Mouse (Mus musculus) heart, postnatal 36 days (tissue): Measurements from ENCODE around the gene Ric8b. TPM values are rescaled to one million over a fixed set of nuclear protein-coding genes. Genes with fewer than 3 reads are reported as not detected.

Experiments
- DNase-seq, 2 experiments: peaks; one replicate each; pipeline ENCODE4 v3.0.0; 2021 to 2022
- intact Hi-C: fragments of 180-260 bp; cut with DNase I; formaldehyde crosslinking; loops from one replicate; pipeline ENCODE4 v1.15.1; 2025
- total RNA-seq, 2 experiments: library from RNA; stranded (reverse); gene quantifications; 2 replicates each; pipeline ENCODE4 v1.2.3; 2021

Gene Ric8b
- total RNA-seq, 2 experiments from 2014 or later, result 35.5 to 40.9 TPM

- intact Hi-C loops, result no loop called here
- DNase-seq, result no peak
These were observed 8.9 kb upstream of the Ric8b start for GRCm38 (mm10) chr10:84908471-84908870.

GRCm38 (mm10) chr10:84909021-84909801, 8.2 kb upstream of the Ric8b start:
- no peak for DNase-seq
- intact Hi-C loops, result no loop called here

DNA sequence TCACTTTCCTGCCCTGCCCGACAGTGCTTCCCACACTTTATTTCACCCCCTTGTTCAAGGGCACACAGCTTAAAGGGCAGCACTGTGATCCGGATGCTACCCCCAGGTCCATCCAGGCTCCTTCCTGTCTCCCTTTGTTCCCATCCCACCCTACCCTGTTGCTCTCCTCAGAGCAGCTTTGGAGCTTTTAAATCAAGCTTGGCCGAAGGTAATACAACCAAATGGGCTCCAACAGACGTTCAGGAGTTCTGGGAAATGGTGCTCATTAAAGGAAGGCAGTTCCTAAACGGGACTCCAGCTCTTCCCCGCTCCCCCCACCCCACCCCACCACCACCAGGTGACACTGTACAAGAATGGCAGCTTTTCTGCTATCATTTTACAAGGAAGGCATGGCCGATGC, 7.2 kb upstream of the Ric8b start:
- no peak for DNase-seq
- intact Hi-C loops, result loop anchor here (10.0 kb wide), 1 partner anchor 135 kb away; no protein-coding TSS in a partner anchor

DNA sequence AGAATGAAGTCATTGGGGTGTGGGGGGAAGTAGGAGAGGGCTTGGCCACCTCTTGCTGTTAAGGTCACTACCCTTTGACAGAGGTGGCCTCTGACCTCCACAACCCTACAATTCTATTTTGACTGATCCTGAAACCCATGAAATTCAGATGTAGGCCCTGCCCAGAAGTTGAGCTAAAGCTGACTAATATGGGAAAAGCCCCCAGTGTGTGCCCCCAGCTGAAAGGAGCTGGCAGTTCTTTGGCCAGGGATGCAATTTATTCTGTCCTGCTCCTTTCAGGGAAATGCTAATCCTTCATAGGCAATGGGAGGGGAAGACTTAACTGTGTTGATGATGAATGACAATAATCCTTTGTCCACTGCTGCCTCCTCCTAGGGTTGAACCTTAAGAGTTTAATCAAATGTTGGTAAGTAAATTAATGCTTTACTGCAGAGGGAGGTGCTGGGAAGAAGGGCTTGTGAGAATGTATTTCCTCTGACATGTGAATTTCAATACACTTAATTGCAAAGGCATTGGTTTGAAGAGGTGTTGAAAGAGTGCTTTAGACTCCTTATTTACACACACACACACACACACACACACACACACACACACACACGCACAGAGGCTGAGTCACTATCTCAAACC, 6.5 kb upstream of the Ric8b start:
- intact Hi-C loops, result loop anchor here (10.0 kb wide), 1 partner anchor 134 kb away; no protein-coding TSS in a partner anchor
- DNase-seq, result no peak

DNA sequence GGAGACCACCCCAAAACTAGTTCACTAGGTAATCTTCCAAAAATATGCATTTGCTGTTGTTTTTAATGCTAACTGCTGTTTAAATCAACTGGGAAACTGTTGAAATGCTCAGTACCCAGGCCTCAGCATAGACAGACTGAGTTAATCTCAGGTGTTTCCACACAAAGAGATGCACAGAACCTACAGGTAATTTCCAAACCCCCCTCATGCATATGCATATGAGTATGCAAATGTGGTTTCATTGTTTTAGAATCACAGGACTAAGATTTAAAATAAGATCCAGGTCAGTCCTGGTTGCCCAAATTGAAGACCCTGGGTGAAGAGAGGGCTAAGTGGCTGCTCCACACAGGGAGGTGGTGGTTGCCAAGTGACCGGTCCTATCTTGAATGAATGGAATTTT, 4.3 kb upstream of the Ric8b start:
- no peak for DNase-seq
- intact Hi-C loops, result loop anchor here (10.0 kb wide), 1 partner anchor 132 kb away; no protein-coding TSS in a partner anchor

- no peak for DNase-seq
- intact Hi-C loops, result loop anchor here (5.0 to 10.0 kb wide), 3 partner anchors 52 to 293 kb away; partner anchors contain the start of gene Polr3b
These were observed 1.9 kb upstream of the Ric8b start for GRCm38 (mm10) chr10:84915476-84915875.

- intact Hi-C loops, result loop anchor here (5.0 to 10.0 kb wide), 3 partner anchors 50 to 295 kb away; partner anchors contain the start of gene Polr3b
- DNase-seq, result no peak
These were observed 297 bp downstream of the Ric8b start for GRCm38 (mm10) chr10:84917731-84918095.

DNA sequence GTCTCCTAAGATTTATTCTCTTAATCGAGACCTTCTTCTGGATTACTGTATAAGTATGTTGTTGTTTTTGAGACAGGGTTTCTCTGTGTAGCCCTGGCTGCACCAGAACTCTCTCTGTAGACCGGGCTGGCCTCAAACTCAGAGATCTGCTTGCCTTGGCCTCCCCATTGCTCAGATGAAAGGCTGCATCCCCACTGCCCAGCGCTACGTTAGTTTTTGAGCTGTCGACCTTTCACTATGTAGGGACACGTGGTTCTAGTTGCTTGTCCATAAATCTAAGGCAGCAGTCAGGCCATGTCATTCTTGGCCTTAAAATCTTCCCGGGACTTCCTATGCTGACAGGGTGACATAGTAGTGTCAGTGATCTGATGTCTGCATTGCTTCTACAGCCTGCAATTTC, 8.9 kb downstream of the Ric8b start:
- intact Hi-C loops, result no loop called here

DNA sequence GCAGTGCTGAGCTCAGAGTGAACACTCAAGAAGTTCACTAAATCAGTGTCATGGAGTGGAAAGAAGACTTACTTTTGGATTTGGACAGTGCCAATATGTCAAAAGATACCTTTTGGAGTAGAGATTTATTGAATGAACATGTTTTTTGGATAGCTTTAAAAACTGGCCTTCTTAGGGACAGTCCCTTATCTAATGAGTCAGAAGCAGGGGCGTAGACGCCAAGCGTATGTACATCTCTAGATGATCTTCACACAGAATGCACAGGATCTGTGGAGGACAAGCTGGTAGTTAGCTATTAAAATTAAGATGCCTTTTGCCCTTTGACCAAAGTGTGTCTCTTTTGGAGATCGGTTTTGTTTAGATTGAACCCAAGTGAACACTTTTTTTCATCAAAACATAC, 9.5 kb downstream of the Ric8b start:
- DNase-seq, result no peak
- intact Hi-C loops, result no loop called here

More for the DNA sequence above, 8.9 kb downstream of the Ric8b start:
- DNase-seq, result no peak

GRCm38 (mm10) chr10:84928465-84928864, 11.0 kb downstream of the Ric8b start:
- intact Hi-C loops, result no loop called here
- no peak for DNase-seq

GRCm38 (mm10) chr10:84935553-84936209, 18.3 kb downstream of the Ric8b start:
- intact Hi-C loops, result no loop called here
- DNase-seq, result no peak

DNA sequence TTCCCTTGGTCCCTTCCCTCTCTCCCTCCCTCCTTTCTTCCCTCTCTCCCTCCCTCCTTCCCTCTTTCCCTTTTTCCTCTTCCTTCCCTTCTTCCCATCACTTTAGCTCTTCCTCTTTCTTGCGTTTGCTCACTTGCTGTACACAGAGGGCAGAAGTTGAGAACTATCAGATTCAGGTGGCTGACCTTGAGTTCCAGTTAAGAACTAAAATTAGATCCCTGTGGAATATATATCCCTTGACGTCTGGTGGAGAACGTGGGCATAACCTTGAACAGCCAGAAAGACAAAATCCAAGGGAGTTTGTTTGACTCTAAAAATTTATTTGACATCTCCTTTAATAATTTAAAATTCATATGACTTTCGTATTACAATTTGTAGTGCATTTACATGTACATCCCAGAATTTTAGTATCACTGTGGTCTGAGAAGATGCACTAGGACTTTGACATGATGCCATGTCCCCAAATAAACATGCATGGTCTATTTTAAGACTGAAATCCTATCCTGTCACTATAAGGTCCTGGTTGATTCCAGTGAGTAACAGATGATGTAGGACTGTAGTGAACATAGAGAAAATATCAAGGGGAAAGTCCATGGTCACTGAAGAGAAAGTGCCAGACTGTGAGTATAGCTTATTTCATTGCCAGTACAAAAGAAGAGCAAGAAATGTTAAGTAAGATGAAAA, 19.6 kb downstream of the Ric8b start:
- intact Hi-C loops, result no loop called here
- DNase-seq, result no peak

- DNase-seq, result peak in 1 of 2 experiments; percentile 31
- intact Hi-C loops, result no loop called here
These were observed 20.8 kb downstream of the Ric8b start for GRCm38 (mm10) chr10:84938094-84938820.

GRCm38 (mm10) chr10:84938886-84939285, 21.5 kb downstream of the Ric8b start:
- intact Hi-C loops, result no loop called here

DNA sequence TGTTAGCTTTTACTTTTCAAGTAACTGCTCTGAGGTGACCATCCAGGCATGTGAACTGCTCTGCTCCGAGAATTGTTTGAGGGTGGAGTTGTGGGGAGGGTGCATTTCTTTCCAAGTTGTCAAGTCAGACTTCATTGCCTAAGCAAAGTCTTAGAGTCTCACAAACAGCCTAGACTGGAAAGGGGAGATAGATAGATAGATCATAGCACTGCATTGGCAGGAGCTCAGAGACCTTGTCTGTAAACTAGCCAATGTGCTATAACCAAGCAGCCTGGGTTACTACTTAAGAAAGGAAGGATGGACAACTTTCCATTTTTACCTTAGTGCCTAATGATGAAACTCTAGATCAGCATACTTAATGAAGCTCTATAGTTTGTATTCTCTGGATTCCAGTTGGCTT, 22.9 kb downstream of the Ric8b start:
- DNase-seq, result no peak
- intact Hi-C loops, result loop anchor here (2.0 kb wide), 1 partner anchor 20 kb away; no protein-coding TSS in a partner anchor

More at GRCm38 (mm10) chr10:84938886-84939285, 21.5 kb downstream of the Ric8b start:
- DNase-seq, result no peak

DNA sequence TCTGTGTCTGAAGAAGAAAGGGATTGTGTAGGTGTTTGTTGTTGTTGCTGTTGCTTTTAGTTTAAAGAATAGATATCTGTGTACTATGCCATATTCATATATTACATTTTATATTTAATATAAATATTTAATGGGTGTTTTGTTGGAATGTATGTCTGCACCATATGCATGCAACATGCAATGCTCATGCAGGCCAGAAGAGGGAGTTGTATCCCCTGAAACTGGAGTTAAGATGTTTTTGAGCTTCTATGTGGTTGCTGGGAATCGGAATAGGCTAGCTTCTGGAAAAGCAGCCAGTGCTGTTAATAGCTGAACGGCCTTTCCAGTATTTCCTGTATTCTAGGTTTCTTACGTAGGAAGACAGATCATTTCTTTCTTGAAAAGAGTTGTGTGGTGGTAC, 28.3 kb downstream of the Ric8b start:
- DNase-seq, result no peak
- intact Hi-C loops, result no loop called here

DNA sequence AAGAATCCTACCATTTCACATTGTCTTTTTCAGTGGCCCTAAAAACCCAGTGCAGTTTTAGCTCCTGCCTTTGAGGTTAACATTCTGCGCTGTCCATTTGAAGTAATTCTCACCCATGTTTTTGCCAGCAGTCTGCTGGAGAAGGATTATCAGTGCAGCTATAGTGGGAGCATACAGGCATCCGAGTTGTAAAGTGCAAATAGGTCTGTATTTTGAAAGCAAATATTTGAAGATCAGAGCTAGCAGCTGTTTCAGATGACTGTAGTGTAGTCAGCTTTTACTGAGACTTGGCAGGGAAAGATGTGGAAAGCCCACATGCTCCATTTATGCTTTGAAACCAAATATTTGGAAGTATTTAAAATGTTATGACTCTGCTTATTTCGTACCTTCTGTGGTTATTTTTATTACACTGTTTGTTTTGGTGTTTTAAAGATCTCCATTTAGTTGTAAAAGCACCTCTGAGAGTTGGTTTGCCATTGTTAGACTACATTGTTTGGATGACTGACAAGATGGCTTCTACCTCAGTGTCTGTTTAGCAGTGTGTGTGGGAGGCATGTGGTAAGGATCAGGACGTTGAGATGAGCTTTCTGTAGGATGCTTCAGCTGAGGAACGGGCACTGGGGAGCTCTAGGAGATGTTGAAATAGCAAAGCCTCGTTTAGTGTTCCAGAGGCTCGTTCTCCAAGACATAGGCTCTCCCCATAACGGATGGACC, 31.7 kb downstream of the Ric8b start:
- intact Hi-C loops, result no loop called here
- DNase-seq, result no peak

DNA sequence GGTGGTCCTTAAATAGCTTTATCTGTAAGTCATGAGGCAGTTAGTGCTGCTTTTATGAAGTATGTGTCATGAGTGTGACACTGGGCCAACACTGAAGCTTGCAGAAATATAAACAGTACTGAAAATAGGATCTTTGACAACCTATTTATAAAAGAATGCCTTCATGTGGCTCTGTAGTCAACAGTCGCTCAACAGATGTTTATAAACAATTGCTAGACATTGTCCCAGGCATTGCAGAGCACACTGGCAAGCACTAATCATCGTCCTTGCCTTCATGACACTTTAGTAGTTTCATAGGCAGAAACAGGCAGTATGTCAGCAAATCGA, 32.2 kb downstream of the Ric8b start:
- intact Hi-C loops, result no loop called here

GRCm38 (mm10) chr10:84950384-84950783, 33.0 kb downstream of the Ric8b start:
- intact Hi-C loops, result no loop called here

More for the DNA sequence above, 32.2 kb downstream of the Ric8b start:
- DNase-seq, result no peak

More at GRCm38 (mm10) chr10:84950384-84950783, 33.0 kb downstream of the Ric8b start:
- DNase-seq, result no peak
